Mouse (Mus musculus): ENCODE results near the gene Zfp105.

GRCm38 (mm10) chr9:122950643-122951475 is 28.0 kb downstream of the Zfp105 start, which contains the start of the genes 1110059G10Rik and Kif15:
- TF ChIP-seq EP300 (IDR thresholded peaks at IDR 0.05; ENCODE audit: insufficient read depth, low read depth, low read length) (no peak), CTCF (IDR thresholded peaks at IDR 0.05) (peak; percentile 41), POLR2A (IDR thresholded peaks at IDR 0.05; ENCODE audit: insufficient read depth, low read depth, low read length) (peak; percentile 69)
